ENCODE assay signal across 34 mouse cellular contexts in genomic region chr1:163376818-163377581, GRCm38 (mm10). TPM values are rescaled to one million over a fixed set of nuclear protein-coding genes. Genes with fewer than 3 reads are reported as not detected.
DNase-seq lines count a peak whose midpoint lies in the region; ATAC-seq and TF ChIP-seq lines count a peak whose summit lies in the region.
"Had no signal": no experiment of that assay in that cellular context is flagged by ENCODE, and none has a peak within 500 bp of the region (broad histone marks: within the 10 kb centered on the region; RNA-seq: fewer than 3 reads in every experiment).

No protein-coding gene starts in this region.

- intact Hi-C loops in left cerebral cortex, postnatal 10 days (cut with DNase I), result no loop called here

- TF ChIP-seq POLR2A in limb, embryonic 14.5 days (IDR thresholded peaks at IDR 0.05; ENCODE audit: borderline replicate concordance, extremely low read depth, insufficient read depth, insufficient read length), result no peak

- no peaks in the 10 kb centered on the region for H3K27me3 ChIP-seq in lung, embryonic 14.5 days (ENCODE audit: insufficient read depth, low read length)
- no peaks in the 10 kb centered on the region for H3K27me3 ChIP-seq in embryonic facial prominence, embryonic 10.5 days (replicated peaks; ENCODE audit: low read depth, poor library complexity, severe bottlenecking)
- no peaks in the 10 kb centered on the region for H3K27me3 ChIP-seq in limb, embryonic 14.5 days (ENCODE audit: control insufficient read depth, insufficient read depth, low read length)
- H3K27me3 ChIP-seq: heart, embryonic 15.5 days; hindbrain, embryonic 12.5 days; intestine, embryonic 15.5 days; limb, embryonic 12.5 days; liver, embryonic 12.5 days; megakaryocyte, embryonic 14.5 days; midbrain, embryonic 12.5 days; neural tube, embryonic 12.5 days had no signal

- H3K9ac ChIP-seq in lung, embryonic 14.5 days, result no peak overlapping the region
- H3K9ac ChIP-seq in limb, embryonic 14.5 days (ENCODE audit: low read depth, low read length, severe bottlenecking), result no peak overlapping the region
- H3K9ac ChIP-seq: forebrain, postnatal 0 days; heart, embryonic 15.5 days; hindbrain, embryonic 12.5 days; intestine, embryonic 15.5 days; limb, embryonic 12.5 days; liver, embryonic 12.5 days; liver, postnatal 0 days; midbrain, embryonic 12.5 days; neural tube, embryonic 12.5 days had no signal

- H3K4me2 ChIP-seq in lung, embryonic 14.5 days, result no peak overlapping the region
- H3K4me2 ChIP-seq in limb, embryonic 14.5 days (replicated peaks; ENCODE audit: low read depth, low read length, severe bottlenecking), result no peak overlapping the region
- H3K4me2 ChIP-seq: heart, embryonic 15.5 days; hindbrain, embryonic 12.5 days; intestine, embryonic 15.5 days; liver, embryonic 12.5 days; midbrain, embryonic 12.5 days; neural tube, embryonic 12.5 days had no signal

- H3K27ac ChIP-seq in lung, embryonic 14.5 days (ENCODE audit: low read depth), result peak overlapping the region; percentile 75; the same call in 1 of the 2 replicates
- H3K27ac ChIP-seq in embryonic facial prominence, embryonic 10.5 days (replicated peaks), result peak overlapping the region; percentile 24
- H3K27ac ChIP-seq in limb, embryonic 14.5 days (replicated peaks; ENCODE audit: low read depth, low read length), result no peak overlapping the region
- H3K27ac ChIP-seq: forebrain, embryonic 10.5 days; heart, embryonic 10.5 days; heart, embryonic 15.5 days; hindbrain, embryonic 12.5 days; hindbrain, postnatal 0 days; intestine, embryonic 15.5 days; limb, embryonic 12.5 days; liver, embryonic 12.5 days; midbrain, embryonic 12.5 days; neural tube, embryonic 12.5 days had no signal

- ATAC-seq in lung, embryonic 14.5 days (ENCODE audit: insufficient read depth), result peak; percentile 79
- ATAC-seq in limb, embryonic 14.5 days (ENCODE audit: low FRiP score, low read depth), result peak; percentile 39
- ATAC-seq: CD4-positive, CD25-positive, alpha-beta regulatory T cell, adult 4 months; forebrain, postnatal 0 days; hindbrain, postnatal 0 days; intestine, embryonic 15.5 days; liver, embryonic 12.5 days; liver, postnatal 0 days had no signal

- WGBS in lung, embryonic 14.5 days, result 45% methylated on average over 6 of the region's 6 CpGs
- 75% methylated on average over 6 of the region's 6 CpGs for WGBS in embryonic facial prominence, embryonic 10.5 days
- WGBS in limb, embryonic 14.5 days, result 30% methylated on average over 6 of the region's 6 CpGs

- H3K9me3 ChIP-seq in lung, embryonic 14.5 days (ENCODE audit: low read depth, low read length), result no peaks in the 10 kb centered on the region
- no peaks in the 10 kb centered on the region for H3K9me3 ChIP-seq in embryonic facial prominence, embryonic 10.5 days
- no peaks in the 10 kb centered on the region for H3K9me3 ChIP-seq in limb, embryonic 14.5 days (ENCODE audit: control insufficient read depth, low read length)
- H3K9me3 ChIP-seq: forebrain, embryonic 10.5 days; heart, embryonic 10.5 days; heart, embryonic 15.5 days; hindbrain, embryonic 12.5 days; intestine, embryonic 15.5 days; limb, embryonic 12.5 days; liver, embryonic 12.5 days; megakaryocyte, embryonic 14.5 days; midbrain, embryonic 12.5 days; neural tube, embryonic 12.5 days had no signal

- TF ChIP-seq CTCF in lung, embryonic 14.5 days (IDR thresholded peaks at IDR 0.05; ENCODE audit: low read depth), result no peak

- H3K4me1 ChIP-seq in lung, embryonic 14.5 days (ENCODE audit: insufficient read depth), result 0 out of 2 replicates have a peak, but pooled peaks cover 6% of the 10 kb centered on the region
- H3K4me1 ChIP-seq in embryonic facial prominence, embryonic 10.5 days, result peaks cover 55% of the 10 kb centered on the region
- peaks cover 13% of the 10 kb centered on the region for H3K4me1 ChIP-seq in limb, embryonic 14.5 days (ENCODE audit: control insufficient read depth, insufficient read depth, low read length)
- H3K4me1 ChIP-seq: heart, embryonic 10.5 days; hindbrain, embryonic 12.5 days; intestine, embryonic 15.5 days; liver, embryonic 12.5 days; midbrain, embryonic 12.5 days; neural tube, embryonic 12.5 days had no signal

- no peak overlapping the region for H3K4me3 ChIP-seq in lung, embryonic 14.5 days (ENCODE audit: low read depth, low read length)
- no peak overlapping the region for H3K4me3 ChIP-seq in embryonic facial prominence, embryonic 10.5 days
- no peak overlapping the region for H3K4me3 ChIP-seq in limb, embryonic 14.5 days (replicated peaks; ENCODE audit: low read length)
- H3K4me3 ChIP-seq: forebrain, embryonic 10.5 days; heart, embryonic 10.5 days; heart, embryonic 15.5 days; hindbrain, embryonic 12.5 days; intestine, embryonic 15.5 days; limb, embryonic 12.5 days; liver, embryonic 12.5 days; megakaryocyte, embryonic 14.5 days; midbrain, embryonic 12.5 days; myocyte; neural tube, embryonic 12.5 days had no signal

- no peaks in the 10 kb centered on the region for H3K36me3 ChIP-seq in lung, embryonic 14.5 days (ENCODE audit: insufficient read depth)
- peaks cover 2% of the 10 kb centered on the region for H3K36me3 ChIP-seq in embryonic facial prominence, embryonic 10.5 days (replicated peaks)
- no peaks in the 10 kb centered on the region for H3K36me3 ChIP-seq in limb, embryonic 14.5 days (ENCODE audit: control insufficient read depth, insufficient read depth, low read length)
- H3K36me3 ChIP-seq: heart, embryonic 10.5 days; heart, embryonic 15.5 days; hindbrain, embryonic 12.5 days; intestine, embryonic 15.5 days; limb, embryonic 12.5 days; liver, embryonic 12.5 days; midbrain, embryonic 12.5 days; neural tube, embryonic 12.5 days had no signal

- peak; percentile 91 for DNase-seq in lung, embryonic 14.5 days
- DNase-seq in lung, adult 18-20 months, result no peak
- DNase-seq in embryonic facial prominence, embryonic 10.5 days (ENCODE audit: low spot score), result no peak
- DNase-seq in limb, embryonic 14.5 days (ENCODE audit: low spot score), result peak; percentile 34
- DNase-seq in cerebellum, postnatal 10 days, result no peak
- DNase-seq in left cerebral cortex, postnatal 10 days (ENCODE audit: extremely low spot score in 1 of 2, low spot score in 2 of 2), result no peak
- DNase-seq in thymus, postnatal 10 days (ENCODE audit: low spot score in 2 of 2), result no peak
- DNase-seq: adrenal gland, adult 2 months; adrenal gland, postnatal 36 days; cerebellum, adult 18-20 months; cerebellum, postnatal 14 days; forebrain, postnatal 0 days; gastrocnemius, postnatal 14 days; heart, postnatal 36 days; kidney, adult 2 months; kidney, postnatal 10 days; layer of hippocampus, postnatal 36 days; liver, postnatal 0 days; right cerebral cortex, adult 18-20 months; spleen, adult 18-20 months; thymus, postnatal 25 days had no signal

RNA-seq across cellular contexts. Expression of gene Gorab, which starts 26.5 kb away (rescaled TPM):
- 23.6 and 24.7 TPM in 2 replicates for polyA plus RNA-seq in lung, embryonic 14.5 days (2014; fragmentation: Nextera tagmentation; extraction: Ambion mirVana)
- 28.5 and 29.1 TPM in 2 replicates for polyA plus RNA-seq in embryonic facial prominence, embryonic 10.5 days (2016; fragmentation: Nextera tagmentation; extraction: Ambion mirVana)
- polyA plus RNA-seq in limb, embryonic 14.5 days (2012; rRNA removed), result 16.7 and 19.6 TPM in 2 replicates
- polyA plus RNA-seq in limb, embryonic 14.5 days (2014; fragmentation: Nextera tagmentation; extraction: Ambion mirVana), result 28.3 and 29.1 TPM in 2 replicates
- 10 to 100 TPM; 10.8 to 10.9 TPM for total RNA-seq in left cerebral cortex, postnatal 10 days (2021)

Comparison
In these comparisons a context has a peak if more than half of its experiments do, and no peak if none do; other contexts are left out.
1. DNase-seq: peak in lung, embryonic 14.5 days (single experiment) and limb, embryonic 14.5 days (single experiment); none in lung, adult 18-20 months (0 of 2), embryonic facial prominence, embryonic 10.5 days (single experiment), cerebellum, postnatal 10 days (0 of 2), left cerebral cortex, postnatal 10 days (0 of 2) and thymus, postnatal 10 days (0 of 2).